Mouse (Mus musculus): Measurements from ENCODE around the gene Ifrd1. TPM values are rescaled to one million over a fixed set of nuclear protein-coding genes. Genes with fewer than 3 reads are reported as not detected.

Gene Ifrd1
- polyA plus RNA-seq, 1 experiment from 2014 or later = 195 TPM

DNA sequence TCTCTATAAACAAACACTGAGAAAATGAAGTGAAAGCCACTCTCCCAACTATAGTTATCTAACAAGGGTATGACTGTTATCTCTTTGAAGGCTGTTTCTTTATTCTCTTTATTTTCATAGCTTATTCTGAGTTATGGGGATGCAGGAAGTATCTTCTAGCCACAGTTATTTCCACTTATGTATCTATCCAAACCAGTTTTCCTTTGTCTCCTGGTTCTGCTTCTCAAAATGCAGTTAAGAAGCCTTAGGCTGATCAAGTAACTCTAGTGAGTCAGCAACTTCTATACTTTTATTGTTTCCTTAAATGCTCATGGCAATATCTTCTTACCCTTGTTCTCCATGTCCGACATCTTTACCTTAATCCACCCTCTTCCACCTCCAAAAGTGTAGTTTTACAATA is 16.1 kb downstream of the Ifrd1 start:
- WGBS = 94% methylated on average over 1 of the region's 1 CpGs
- no peak overlapping the region for H3K4me3 ChIP-seq (replicated peaks)
- no peak overlapping the region for H3K27ac ChIP-seq
- H3K4me1 ChIP-seq = no peaks in the 10 kb centered on the region
- ATAC-seq (ENCODE audit: low FRiP score) = no peak
- no peaks in the 10 kb centered on the region for H3K36me3 ChIP-seq (replicated peaks)
- no peak overlapping the region for H3K9ac ChIP-seq
- H3K4me2 ChIP-seq = no peak overlapping the region
- H3K9me3 ChIP-seq = no peaks in the 10 kb centered on the region
- no peaks in the 10 kb centered on the region for H3K27me3 ChIP-seq

DNA sequence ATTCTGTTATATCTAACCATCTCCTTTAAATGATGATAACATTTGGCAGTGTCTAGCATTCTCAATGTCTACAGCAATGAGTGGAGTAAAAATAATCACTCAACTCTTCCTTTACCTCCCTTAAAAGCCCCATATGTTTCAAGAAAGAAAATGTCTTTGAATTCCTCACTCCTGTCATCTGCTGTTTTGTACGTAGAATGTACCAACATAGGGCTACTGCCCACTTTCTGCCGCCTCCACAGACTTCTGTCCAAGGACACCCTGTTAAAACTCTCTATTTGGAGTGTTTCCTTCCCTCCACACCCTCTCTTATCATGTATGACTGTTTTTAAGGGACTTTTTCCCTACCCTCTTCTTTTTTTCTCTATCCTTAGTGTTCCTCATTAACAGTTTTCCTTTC is 16.7 kb downstream of the Ifrd1 start:
- no peaks in the 10 kb centered on the region for H3K9me3 ChIP-seq
- H3K9ac ChIP-seq = no peak overlapping the region
- no peak overlapping the region for H3K4me3 ChIP-seq (replicated peaks)
- H3K27ac ChIP-seq = no peak overlapping the region
- 94% methylated on average over 2 of the region's 2 CpGs for WGBS
- no peaks in the 10 kb centered on the region for H3K4me1 ChIP-seq
- no peaks in the 10 kb centered on the region for H3K27me3 ChIP-seq
- ATAC-seq (ENCODE audit: low FRiP score) = no peak
- no peak overlapping the region for H3K4me2 ChIP-seq
- no peaks in the 10 kb centered on the region for H3K36me3 ChIP-seq (replicated peaks)

DNA sequence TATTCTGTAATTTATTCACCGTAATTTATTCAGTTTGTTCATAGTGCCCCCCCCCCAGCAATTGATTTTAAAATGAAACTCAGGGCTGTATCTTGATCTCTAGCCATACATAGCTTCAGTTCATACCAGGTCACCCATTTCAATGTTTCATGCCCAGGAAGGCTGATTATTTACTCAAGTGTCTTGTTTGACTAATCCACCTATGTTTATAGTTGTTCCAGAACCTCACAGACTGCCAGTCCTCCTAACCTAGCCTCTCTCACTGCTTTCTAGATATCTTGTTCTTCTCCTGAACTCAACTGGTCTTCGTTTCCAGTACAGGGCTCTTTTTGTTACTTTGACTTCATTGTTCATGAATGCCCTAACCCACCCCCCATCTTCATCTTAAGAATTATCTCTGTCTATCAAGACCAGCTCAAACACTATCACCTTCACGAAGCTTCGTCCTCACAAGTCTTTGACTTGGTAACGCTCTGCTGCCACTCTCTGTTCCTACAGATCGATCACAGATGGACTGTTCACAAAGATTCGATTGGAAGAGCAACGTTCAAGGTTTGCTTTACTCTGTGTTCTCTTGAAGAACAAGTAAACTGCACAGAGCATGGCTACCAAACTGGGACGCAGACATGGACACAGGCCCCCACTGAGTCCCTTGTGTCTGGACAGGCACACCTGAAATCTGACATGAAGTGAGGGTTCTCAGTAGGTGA is 24.0 kb downstream of the Ifrd1 start:
- H3K4me3 ChIP-seq (replicated peaks) = no peak overlapping the region
- 95% methylated on average over 9 of the region's 9 CpGs for WGBS
- peaks cover 19% of the 10 kb centered on the region for H3K4me1 ChIP-seq
- no peaks in the 10 kb centered on the region for H3K27me3 ChIP-seq
- H3K36me3 ChIP-seq (replicated peaks) = no peaks in the 10 kb centered on the region
- no peak for ATAC-seq (ENCODE audit: low FRiP score)
- no peak overlapping the region for H3K4me2 ChIP-seq
- no peaks in the 10 kb centered on the region for H3K9me3 ChIP-seq
- H3K9ac ChIP-seq = no peak overlapping the region
- no peak overlapping the region for H3K27ac ChIP-seq

DNA sequence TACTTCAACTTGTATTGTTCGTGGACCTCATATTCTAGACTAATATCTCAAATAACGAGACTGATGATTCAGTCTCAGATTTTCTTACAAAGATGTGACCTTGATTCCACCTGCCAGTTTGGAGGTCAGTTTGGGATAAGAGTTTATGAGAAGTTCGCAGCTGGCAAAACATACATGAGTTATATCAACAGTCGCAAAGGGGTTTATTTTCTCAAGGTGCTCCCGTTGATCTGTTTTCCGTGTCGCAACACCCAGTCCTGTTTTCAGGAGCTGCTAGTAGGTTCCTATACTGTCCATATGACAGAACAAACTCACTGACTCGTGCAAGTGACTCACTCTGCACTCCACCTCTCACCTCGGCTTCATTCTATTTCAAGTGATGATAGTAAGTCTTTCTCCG is 24.6 kb downstream of the Ifrd1 start:
- H3K4me1 ChIP-seq = peaks cover 19% of the 10 kb centered on the region
- WGBS = 61% methylated on average over 10 of the region's 10 CpGs
- H3K27ac ChIP-seq = no peak overlapping the region
- no peaks in the 10 kb centered on the region for H3K9me3 ChIP-seq
- no peaks in the 10 kb centered on the region for H3K36me3 ChIP-seq (replicated peaks)
- H3K4me2 ChIP-seq = peak overlapping the region; percentile 66
- ATAC-seq (ENCODE audit: low FRiP score) = no peak
- peak overlapping the region; percentile 94 for H3K4me3 ChIP-seq (replicated peaks)
- H3K9ac ChIP-seq = peak overlapping the region; percentile 22; the same call in 1 of the 2 replicates
- no peaks in the 10 kb centered on the region for H3K27me3 ChIP-seq

DNA sequence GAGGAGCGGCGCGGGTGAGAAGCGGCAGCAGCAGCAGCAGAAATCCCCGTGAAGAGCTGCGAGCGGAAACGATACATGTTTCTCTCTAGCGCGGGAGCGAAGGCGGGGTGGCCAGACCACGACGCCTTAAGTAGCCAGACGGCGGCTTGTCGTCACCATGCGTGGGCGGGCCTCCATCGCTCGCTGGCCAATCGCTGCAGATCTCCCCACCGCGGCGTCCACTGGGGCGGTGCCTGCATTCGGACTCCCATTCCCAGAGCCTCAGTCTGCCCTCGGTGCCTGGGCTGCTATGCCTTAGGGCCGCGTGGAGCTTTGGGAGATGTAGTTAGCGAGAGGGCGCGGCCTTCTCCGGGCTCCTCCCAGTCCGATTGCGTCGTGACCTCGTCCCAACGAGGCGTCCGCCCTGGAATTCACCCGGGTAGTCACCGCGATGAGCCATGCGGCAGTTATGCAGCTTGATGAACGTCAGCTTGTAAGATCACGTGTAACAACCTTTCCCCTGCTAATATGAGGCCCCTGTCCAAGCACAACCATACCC is 25.2 kb downstream of the Ifrd1 start:
- peak overlapping the region; percentile 94 for H3K4me3 ChIP-seq (replicated peaks)
- peak overlapping the region; percentile 66 for H3K4me2 ChIP-seq
- H3K9me3 ChIP-seq = no peaks in the 10 kb centered on the region
- H3K27ac ChIP-seq = peak overlapping the region; percentile 94
- H3K36me3 ChIP-seq (replicated peaks) = no peaks in the 10 kb centered on the region
- no peaks in the 10 kb centered on the region for H3K27me3 ChIP-seq
- peaks cover 19% of the 10 kb centered on the region for H3K4me1 ChIP-seq
- ATAC-seq (ENCODE audit: low FRiP score) = peak; percentile 99
- WGBS = 0% methylated on average over 47 of the region's 47 CpGs
- peak overlapping the region; percentile 88 for H3K9ac ChIP-seq

DNA sequence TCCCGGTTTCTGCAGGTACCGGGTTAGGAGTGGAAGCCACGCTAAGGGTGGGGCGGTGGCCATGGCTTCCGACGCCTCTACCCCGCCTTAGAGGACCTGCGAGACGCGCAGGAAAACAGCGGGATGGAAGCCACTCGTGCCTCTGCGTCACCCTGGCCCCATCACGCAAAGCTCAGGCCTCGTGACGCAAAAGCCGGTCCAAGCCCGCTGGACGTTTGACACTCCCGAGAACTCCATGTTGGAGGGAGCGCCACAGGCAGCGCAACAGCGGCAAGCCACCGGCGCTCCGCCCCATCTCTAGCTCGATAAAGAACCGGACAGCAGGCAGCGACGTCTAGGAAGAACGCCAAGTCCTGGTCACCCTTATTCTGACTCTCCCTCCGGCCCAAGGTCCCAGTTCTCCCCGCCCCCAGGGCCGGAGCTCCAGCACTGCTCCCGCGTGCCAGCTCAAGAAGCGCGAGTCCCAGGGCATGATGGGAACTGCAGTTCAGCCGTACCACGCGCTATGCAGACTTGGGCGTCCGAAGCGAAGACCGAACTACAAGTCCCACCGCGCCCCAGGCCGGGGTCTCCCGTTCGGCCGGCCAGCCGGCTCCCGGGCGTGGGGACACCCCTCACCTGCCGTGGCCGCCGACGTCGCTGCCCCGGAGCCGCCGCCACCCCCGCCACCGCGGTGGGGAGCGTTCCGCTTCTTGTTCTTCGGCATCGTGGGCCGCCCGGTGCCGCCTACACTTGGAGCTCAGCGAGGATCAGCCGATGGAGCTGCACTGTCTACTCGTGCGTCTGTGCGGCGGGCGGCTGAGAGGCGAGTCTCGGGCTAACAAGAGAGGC is 25.8 kb downstream of the Ifrd1 start:
- peaks cover 19% of the 10 kb centered on the region for H3K4me1 ChIP-seq
- H3K36me3 ChIP-seq (replicated peaks) = peaks cover 4% of the 10 kb centered on the region; the same call in 1 of the 2 replicates
- peak overlapping the region; percentile 88 for H3K9ac ChIP-seq
- peak overlapping the region; percentile 94 for H3K27ac ChIP-seq
- H3K27me3 ChIP-seq = no peaks in the 10 kb centered on the region
- H3K4me3 ChIP-seq (replicated peaks) = peak overlapping the region; percentile 94
- peak overlapping the region; percentile 66 for H3K4me2 ChIP-seq
- under 1% methylated on average over 79 of the region's 81 CpGs for WGBS
- ATAC-seq (ENCODE audit: low FRiP score) = peak; percentile 95
- no peaks in the 10 kb centered on the region for H3K9me3 ChIP-seq

DNA sequence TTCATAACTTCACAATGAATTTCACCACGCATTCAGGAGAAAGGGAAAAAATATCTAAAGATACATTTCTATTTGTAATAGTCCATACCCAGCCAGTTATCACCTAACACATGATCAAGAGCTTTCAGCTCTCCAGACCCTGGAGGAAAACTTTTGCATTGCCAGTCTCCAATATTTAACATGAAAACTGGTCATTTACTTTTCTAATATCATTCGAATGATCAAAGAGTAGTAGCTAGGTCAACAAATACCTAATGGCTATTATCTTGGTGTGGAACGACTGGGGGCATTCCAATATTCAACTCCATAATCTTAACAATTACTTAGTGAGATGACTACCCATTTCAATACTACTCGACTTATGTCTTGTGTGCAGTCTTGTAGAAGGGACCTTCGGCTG is 26.7 kb downstream of the Ifrd1 start:
- peaks cover 10% of the 10 kb centered on the region for H3K36me3 ChIP-seq (replicated peaks)
- ATAC-seq (ENCODE audit: low FRiP score) = no peak
- peak overlapping the region; percentile 66 for H3K4me2 ChIP-seq
- 21% methylated on average over 5 of the region's 5 CpGs for WGBS
- H3K9me3 ChIP-seq = no peaks in the 10 kb centered on the region
- peak overlapping the region; percentile 94 for H3K4me3 ChIP-seq (replicated peaks)
- H3K27ac ChIP-seq = no peak overlapping the region
- no peaks in the 10 kb centered on the region for H3K27me3 ChIP-seq
- peak overlapping the region; percentile 88 for H3K9ac ChIP-seq
- H3K4me1 ChIP-seq = peaks cover 19% of the 10 kb centered on the region

DNA sequence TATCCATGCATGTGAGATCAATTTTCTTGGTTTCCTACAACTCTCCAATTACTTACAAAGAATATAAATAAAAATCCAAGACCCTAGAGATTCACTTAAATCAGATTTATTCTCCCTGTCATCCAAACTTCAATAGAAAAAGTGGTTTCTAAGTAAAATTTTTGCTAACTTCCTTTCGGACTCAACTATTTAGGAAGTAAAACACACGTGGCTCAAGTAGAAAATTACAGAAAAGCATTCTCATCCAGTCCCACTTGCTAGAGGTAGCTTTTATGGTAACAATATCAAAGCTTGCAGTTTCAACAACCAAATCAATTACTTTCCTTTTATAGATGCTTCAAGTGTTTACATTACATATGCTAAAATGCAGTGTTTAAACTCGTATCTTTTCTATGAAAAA is 27.4 kb downstream of the Ifrd1 start:
- no peak for ATAC-seq (ENCODE audit: low FRiP score)
- Histone ChIP-seq H3K9me3 (no peaks in the 10 kb centered on the region), H3K27me3 (no peaks in the 10 kb centered on the region), H3K9ac (peak overlapping the region; percentile 29), H3K4me1 (peaks cover 19% of the 10 kb centered on the region), H3K4me3 (replicated peaks) (peak overlapping the region; percentile 94), H3K36me3 (replicated peaks) (peaks cover 17% of the 10 kb centered on the region), H3K27ac (no peak overlapping the region), H3K4me2 (peak overlapping the region; percentile 66)
- 44% methylated on average over 3 of the region's 3 CpGs for WGBS

DNA sequence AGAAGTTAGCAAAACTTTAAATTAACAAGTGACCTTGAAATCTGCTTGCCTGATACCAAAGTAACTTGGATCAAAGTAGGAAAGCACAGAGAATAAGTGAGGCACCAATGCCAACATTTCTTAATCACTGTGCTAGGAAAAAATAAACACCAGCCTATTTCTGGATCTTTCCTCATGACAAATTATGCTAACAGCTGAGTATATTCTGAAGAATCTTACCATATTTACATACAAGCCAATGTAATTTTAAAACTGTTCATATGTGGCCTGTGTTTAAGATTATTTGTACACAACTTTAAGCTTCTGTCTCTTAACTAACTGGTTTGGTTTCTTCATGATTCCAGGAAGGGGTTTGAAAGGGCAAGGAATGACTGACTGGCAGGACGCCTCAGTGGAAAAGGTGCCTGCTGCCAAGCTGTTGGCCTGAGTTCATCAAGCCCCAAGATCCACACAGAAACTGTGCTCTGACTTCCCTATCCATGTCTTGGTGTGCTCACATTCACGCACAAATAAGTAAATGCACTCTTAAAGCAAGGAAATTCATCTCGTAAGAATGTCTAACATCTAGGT is 28.2 kb downstream of the Ifrd1 start:
- Histone ChIP-seq H3K4me2 (peak overlapping the region; percentile 66), H3K27ac (no peak overlapping the region), H3K27me3 (no peaks in the 10 kb centered on the region), H3K9me3 (no peaks in the 10 kb centered on the region), H3K36me3 (replicated peaks) (peaks cover 25% of the 10 kb centered on the region), H3K4me1 (peaks cover 19% of the 10 kb centered on the region), H3K9ac (peak overlapping the region; percentile 29; the same call in 1 of the 2 replicates), H3K4me3 (replicated peaks) (peak overlapping the region; percentile 94)
- no peak for ATAC-seq (ENCODE audit: low FRiP score)
- WGBS = 54% methylated on average over 3 of the region's 3 CpGs

DNA sequence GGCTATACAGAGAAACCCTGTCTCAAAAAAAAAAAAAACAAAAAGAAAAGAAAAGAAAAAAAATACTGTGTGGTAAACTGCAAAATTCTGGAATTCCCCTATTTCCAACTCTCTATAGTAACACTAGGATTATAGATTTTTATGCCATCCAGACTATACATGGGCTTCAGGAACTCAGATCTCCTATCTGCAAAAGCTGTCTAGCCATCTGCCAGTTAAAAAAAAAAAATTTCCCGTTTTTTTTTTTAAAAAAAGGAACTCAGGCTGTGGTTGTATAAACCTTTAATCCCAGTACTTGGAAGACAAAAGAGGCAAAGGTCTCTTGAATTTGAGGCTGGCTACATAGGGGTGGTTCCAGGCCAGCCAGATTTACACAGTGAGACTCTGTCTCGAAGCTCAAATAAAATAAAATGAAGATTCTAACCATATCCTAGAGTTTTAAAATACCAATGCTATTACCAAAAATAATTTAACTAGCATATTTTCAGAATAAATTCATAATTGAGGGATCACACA is 29.8 kb downstream of the Ifrd1 start:
- ATAC-seq (ENCODE audit: low FRiP score) = no peak
- Histone ChIP-seq H3K4me2 (no peak overlapping the region), H3K27me3 (no peaks in the 10 kb centered on the region), H3K9me3 (no peaks in the 10 kb centered on the region), H3K9ac (no peak overlapping the region), H3K36me3 (replicated peaks) (peaks cover 41% of the 10 kb centered on the region), H3K27ac (no peak overlapping the region), H3K4me1 (peaks cover 19% of the 10 kb centered on the region), H3K4me3 (replicated peaks) (no peak overlapping the region)
- WGBS = 57% methylated on average over 2 of the region's 2 CpGs

DNA sequence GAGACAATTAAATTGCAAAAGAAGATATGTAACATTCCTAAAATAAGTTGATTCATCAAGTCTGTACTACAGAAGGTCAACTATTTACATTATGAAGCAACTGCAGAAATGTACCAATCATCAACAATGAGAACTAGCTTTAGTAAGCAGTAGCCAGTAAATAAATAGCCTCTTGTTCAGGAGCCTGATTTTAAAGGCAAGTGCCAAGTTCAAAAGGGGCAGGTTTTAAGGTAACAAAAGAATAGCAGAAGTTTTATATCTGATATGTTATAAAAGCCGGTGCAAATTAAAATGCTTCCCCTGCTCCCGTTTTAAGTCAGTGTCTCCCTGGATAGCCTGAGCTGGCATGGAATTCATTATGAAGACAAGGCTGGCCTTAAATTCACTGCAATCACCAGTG is 30.5 kb downstream of the Ifrd1 start:
- H3K27me3 ChIP-seq = no peaks in the 10 kb centered on the region
- ATAC-seq (ENCODE audit: low FRiP score) = no peak
- no peak overlapping the region for H3K27ac ChIP-seq
- H3K4me3 ChIP-seq (replicated peaks) = no peak overlapping the region
- peaks cover 19% of the 10 kb centered on the region for H3K4me1 ChIP-seq
- 83% methylated on average over 2 of the region's 2 CpGs for WGBS
- peaks cover 48% of the 10 kb centered on the region for H3K36me3 ChIP-seq (replicated peaks)
- H3K4me2 ChIP-seq = no peak overlapping the region
- no peak overlapping the region for H3K9ac ChIP-seq
- H3K9me3 ChIP-seq = no peaks in the 10 kb centered on the region
